Mouse (Mus musculus): ENCODE data around the gene Arhgef38.

GRCm38 (mm10) chr3:133132611-133133010, 102.1 kb downstream of the Arhgef38 start:
- TF ChIP-seq GATA1 (IDR thresholded peaks at IDR 0.05; ENCODE audit: low read length) (no peak), TAL1 (IDR thresholded peaks at IDR 0.05; ENCODE audit: low read length) (no peak)

Data from erythroblast, embryonic 14.5 days (primary cell).